8 mouse cellular contexts compared by ENCODE assay signal in the genomic region with DNA sequence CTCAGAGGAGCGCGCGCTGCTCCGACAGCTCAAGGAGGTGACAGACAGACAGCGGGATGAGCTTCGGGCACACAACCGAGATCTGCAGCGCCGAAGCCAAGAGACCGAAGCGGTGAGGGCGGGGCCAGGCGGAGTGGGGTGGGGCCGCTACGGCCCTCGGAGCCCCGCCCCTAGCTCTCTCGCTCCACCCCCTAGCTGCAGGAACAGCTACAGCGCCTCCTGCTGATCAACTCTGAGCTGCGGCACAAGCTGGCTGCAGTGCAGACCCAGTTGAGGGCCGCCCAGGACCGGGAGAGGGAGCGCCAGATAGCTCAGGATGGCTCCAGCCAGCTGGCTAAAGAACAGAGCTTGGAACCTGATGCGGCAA. TPM values are rescaled to one million over a fixed set of nuclear protein-coding genes. Genes with fewer than 3 reads are reported as not detected.
DNase-seq lines count a peak whose midpoint lies in the region; ATAC-seq lines count a peak whose summit lies in the region.

No protein-coding gene starts in this region.

- peak overlapping the region; percentile 36 for H3K4me3 ChIP-seq in hindbrain, embryonic 14.5 days (replicated peaks; ENCODE audit: low read length)

- peak; percentile 91 for ATAC-seq in hindbrain, embryonic 14.5 days (ENCODE audit: low FRiP score)

- WGBS in hindbrain, embryonic 14.5 days, result 3% methylated on average over 23 of the region's 24 CpGs

- peak; percentile 90 for DNase-seq in R1 (ENCODE audit: low read depth, low spot score)
- peak; percentile 96 to 99 for DNase-seq in cerebellum, postnatal 14 days
- DNase-seq in frontal cortex, postnatal 25 days (ENCODE audit: low spot score in 2 of 2), result peak; percentile 69 to 74
- peak; percentile 90 for DNase-seq in hindbrain, embryonic 14.5 days (ENCODE audit: low spot score)
- peak; percentile 86 to 87 for DNase-seq in layer of hippocampus, postnatal 36 days
- DNase-seq in lung, postnatal 25 days (ENCODE audit: low spot score), result peak; percentile 94
- peak; percentile 76 for DNase-seq in retina, adult 2 months (ENCODE audit: low read depth, low spot score)
- peak; percentile 93 for DNase-seq in thymus, postnatal 25 days

- no peaks in the 10 kb centered on the region for H3K9me3 ChIP-seq in hindbrain, embryonic 14.5 days (ENCODE audit: control insufficient read depth, low read length)

- H3K27ac ChIP-seq in hindbrain, embryonic 14.5 days, result peak overlapping the region; percentile 69

- H3K4me1 ChIP-seq in hindbrain, embryonic 14.5 days (replicated peaks; ENCODE audit: control insufficient read depth, insufficient read depth, low read length), result peaks cover 7% of the 10 kb centered on the region

- peak overlapping the region; percentile 57 for H3K9ac ChIP-seq in hindbrain, embryonic 14.5 days

- peak overlapping the region; percentile 83 for H3K4me2 ChIP-seq in hindbrain, embryonic 14.5 days (replicated peaks)

- no peaks in the 10 kb centered on the region for H3K27me3 ChIP-seq in hindbrain, embryonic 14.5 days (ENCODE audit: control insufficient read depth, insufficient read depth, low read length)

- peaks cover 44% of the 10 kb centered on the region for H3K36me3 ChIP-seq in hindbrain, embryonic 14.5 days (replicated peaks; ENCODE audit: control insufficient read depth, insufficient read depth)

RNA-seq across cellular contexts. Expression of a gene that starts 0.7 kb away (rescaled TPM):
- polyA plus RNA-seq in hindbrain, embryonic 14.5 days (2014; fragmentation: Nextera tagmentation; extraction: Ambion mirVana), result 2.8 and 3.1 TPM in 2 replicates
- total RNA-seq in layer of hippocampus, postnatal 36 days (2021), result 1 to 10 TPM in 1 of 2 experiments, under 1 TPM in 1; 0.90 to 1.3 TPM

RNA-seq across cellular contexts. Expression of a gene that starts 2.7 kb away (rescaled TPM):
- 3.5 and 4.2 TPM in 2 replicates for polyA plus RNA-seq in hindbrain, embryonic 14.5 days (2014; fragmentation: Nextera tagmentation; extraction: Ambion mirVana)
- total RNA-seq in layer of hippocampus, postnatal 36 days (2021), result 1 to 10 TPM; 1.1 TPM

RNA-seq across cellular contexts. Expression of a gene that starts 20.9 kb away (rescaled TPM):
- polyA plus RNA-seq in hindbrain, embryonic 14.5 days (2014; fragmentation: Nextera tagmentation; extraction: Ambion mirVana), result 13.8 and 15.2 TPM in 2 replicates
- 10 to 100 TPM; 50.7 to 51.3 TPM for total RNA-seq in layer of hippocampus, postnatal 36 days (2021)

RNA-seq across cellular contexts. Expression of a gene that starts 24.0 kb away (rescaled TPM):
- 74.5 and 83.2 TPM in 2 replicates for polyA plus RNA-seq in hindbrain, embryonic 14.5 days (2014; fragmentation: Nextera tagmentation; extraction: Ambion mirVana)
- total RNA-seq in layer of hippocampus, postnatal 36 days (2021), result 100 to 1,000 TPM; 126 to 130 TPM

RNA-seq across cellular contexts. Expression of a gene that starts 49.1 kb away (rescaled TPM):
- 1.6 and 4.5 TPM in 2 replicates for polyA plus RNA-seq in hindbrain, embryonic 14.5 days (2014; fragmentation: Nextera tagmentation; extraction: Ambion mirVana)
- total RNA-seq in layer of hippocampus, postnatal 36 days (2021), result under 1 TPM; 0.40 to 0.85 TPM

Comparison
In these comparisons a context has a peak if more than half of its experiments do, and no peak if none do; other contexts are left out.
1. Peak in every context shown above with its lines: DNase-seq, ATAC-seq, H3K4me3 ChIP-seq and H3K27ac ChIP-seq.